21 mouse cellular contexts compared by ENCODE assay signal in genomic region chr11:98366290-98366689, GRCm38 (mm10). TPM values are rescaled to one million over a fixed set of nuclear protein-coding genes. Genes with fewer than 3 reads are reported as not detected.
DNase-seq lines count a peak whose midpoint lies in the region; ATAC-seq and TF ChIP-seq lines count a peak whose summit lies in the region.
"Had no signal": no experiment of that assay in that cellular context is flagged by ENCODE, and none has a peak within 500 bp of the region (broad histone marks: within the 10 kb centered on the region; RNA-seq: fewer than 3 reads in every experiment).

No protein-coding gene starts in this region.

- H3K4me3 ChIP-seq in gastrocnemius, adult 2 months = no peak overlapping the region
- H3K4me3 ChIP-seq in left cerebral cortex, adult 2 months = no peak overlapping the region
- H3K4me3 ChIP-seq: embryonic facial prominence, embryonic 13.5 days; hindbrain, embryonic 15.5 days; liver, embryonic 13.5 days had no signal

- intact Hi-C loops in gastrocnemius, adult 2 months (cut with DNase I) = no loop called here
- intact Hi-C loops in left cerebral cortex, adult 2 months (cut with DNase I) = no loop called here
- intact Hi-C loops in left cerebral cortex, postnatal 14 days (cut with DNase I) = no loop called here

- ATAC-seq in granulocyte monocyte progenitor cell, adult 5-6 weeks (replicated peaks; ENCODE audit: poor library complexity, severe bottlenecking) = peak; percentile 75
- no peak for ATAC-seq in erythroid progenitor cell, adult 5-6 weeks (replicated peaks; ENCODE audit: low FRiP score, poor library complexity, severe bottlenecking)
- ATAC-seq: activated CD4-positive, CD25-positive, alpha-beta regulatory T cell, adult 4 months; intestine, embryonic 16.5 days; Patski had no signal

- TF ChIP-seq CTCF in gastrocnemius, adult 2 months (IDR thresholded peaks at IDR 0.05) = no peak
- TF ChIP-seq CTCF in left cerebral cortex, adult 2 months (IDR thresholded peaks at IDR 0.05) = no peak

- peak overlapping the region; percentile 82 for H3K27ac ChIP-seq in gastrocnemius, adult 2 months
- peak overlapping the region; percentile 76 for H3K27ac ChIP-seq in left cerebral cortex, adult 2 months
- H3K27ac ChIP-seq: embryonic facial prominence, embryonic 13.5 days; hindbrain, embryonic 15.5 days; liver, embryonic 13.5 days had no signal

- no peak for DNase-seq in gastrocnemius, adult 2 months
- DNase-seq in gastrocnemius, postnatal 25 days = no peak
- no peak for DNase-seq in left cerebral cortex, adult 2 months (ENCODE audit: extremely low spot score in 1 of 2, low spot score in 2 of 2)
- no peak for DNase-seq in left cerebral cortex, postnatal 14 days (ENCODE audit: low spot score in 2 of 2)
- peak; percentile 29 to 43 for DNase-seq in thymus, postnatal 36 days
- no peak for DNase-seq in lung, postnatal 4 days
- DNase-seq: adrenal gland, postnatal 25 days; cerebellum, adult 2 months; gastrocnemius, postnatal 10 days; heart, postnatal 10 days; liver, embryonic 13.5 days; right cerebral cortex, postnatal 14 days had no signal

RNA-seq across cellular contexts. Expression of gene Stard3, which starts 8.1 kb away (rescaled TPM):
- 10 to 100 TPM; 11.8 to 12.1 TPM for total RNA-seq in gastrocnemius, adult 2 months (2021)
- total RNA-seq in gastrocnemius, postnatal 25 days (2021) = 10 to 100 TPM in 1 of 2 experiments, 1 to 10 TPM in 1; 9.6 to 11.8 TPM
- total RNA-seq in left cerebral cortex, adult 2 months (2021) = 10 to 100 TPM; 35.7 to 42.4 TPM
- total RNA-seq in left cerebral cortex, postnatal 14 days (2021) = 10 to 100 TPM; 24.9 to 27.2 TPM
- total RNA-seq in granulocyte monocyte progenitor cell, adult 5-6 weeks (2014; fragmentation: Nextera tagmentation) = 18.4 and 24.9 TPM in 2 replicates
- 18.2 and 27.8 TPM in 2 replicates for total RNA-seq in granulocyte monocyte progenitor cell, adult 5-6 weeks (2017)
- 4.6 and 8.3 TPM in 2 replicates for total RNA-seq in erythroid progenitor cell, adult 5-6 weeks (2015; ENCODE audit: low replicate concordance)
- total RNA-seq in erythroid progenitor cell, adult 5-6 weeks (2017; ENCODE audit: low replicate concordance) = 5.6 and 7.6 TPM in 2 replicates

RNA-seq across cellular contexts. Expression of gene Tcap, which starts 17.3 kb away (rescaled TPM):
- total RNA-seq in gastrocnemius, adult 2 months (2021) = 1,000 to 10,000 TPM; 3,050 to 3,067 TPM
- total RNA-seq in gastrocnemius, postnatal 25 days (2021) = 1,000 to 10,000 TPM; 2,256 to 3,626 TPM
- total RNA-seq in left cerebral cortex, adult 2 months (2021) = 1 to 10 TPM; 8.7 to 10.0 TPM
- total RNA-seq in left cerebral cortex, postnatal 14 days (2021) = 10 to 100 TPM in 1 of 2 experiments, 1 to 10 TPM in 1; 8.8 to 13.1 TPM
- not detected in 2 replicates for total RNA-seq in granulocyte monocyte progenitor cell, adult 5-6 weeks (2014; fragmentation: Nextera tagmentation)
- total RNA-seq in granulocyte monocyte progenitor cell, adult 5-6 weeks (2017) = not detected in 2 replicates
- total RNA-seq in erythroid progenitor cell, adult 5-6 weeks (2015; ENCODE audit: low replicate concordance) = not detected in 2 replicates
- not detected in 2 replicates for total RNA-seq in erythroid progenitor cell, adult 5-6 weeks (2017; ENCODE audit: low replicate concordance)
- total RNA-seq: CH12.LX; midbrain, postnatal 0 days had no signal

RNA-seq across cellular contexts. Expression of gene Ppp1r1b, which starts 18.1 kb away (rescaled TPM):
- total RNA-seq in gastrocnemius, adult 2 months (2021) = not detected
- total RNA-seq in gastrocnemius, postnatal 25 days (2021) = under 1 TPM in 1 of 2 experiments, not detected in 1; 0.35 TPM
- 100 to 1,000 TPM; 146 to 208 TPM for total RNA-seq in left cerebral cortex, adult 2 months (2021)
- total RNA-seq in left cerebral cortex, postnatal 14 days (2021) = 100 to 1,000 TPM; 101 to 133 TPM
- not detected in 2 replicates for total RNA-seq in granulocyte monocyte progenitor cell, adult 5-6 weeks (2014; fragmentation: Nextera tagmentation)
- not detected in 2 replicates for total RNA-seq in granulocyte monocyte progenitor cell, adult 5-6 weeks (2017)
- total RNA-seq in erythroid progenitor cell, adult 5-6 weeks (2015; ENCODE audit: low replicate concordance) = not detected in 2 replicates
- total RNA-seq in erythroid progenitor cell, adult 5-6 weeks (2017; ENCODE audit: low replicate concordance) = not detected in 2 replicates

RNA-seq across cellular contexts. Expression of gene Pnmt, which starts 20.0 kb away (rescaled TPM):
- 1 to 10 TPM; 1.8 to 5.9 TPM for total RNA-seq in gastrocnemius, adult 2 months (2021)
- 1 to 10 TPM in 1 of 2 experiments, under 1 TPM in 1; 0.87 to 2.9 TPM for total RNA-seq in gastrocnemius, postnatal 25 days (2021)
- under 1 TPM in 1 of 2 experiments, not detected in 1; 0.51 TPM for total RNA-seq in left cerebral cortex, adult 2 months (2021)
- total RNA-seq in left cerebral cortex, postnatal 14 days (2021) = 1 to 10 TPM in 1 of 2 experiments, under 1 TPM in 1; 0.78 to 1.0 TPM
- not detected in 2 replicates for total RNA-seq in granulocyte monocyte progenitor cell, adult 5-6 weeks (2014; fragmentation: Nextera tagmentation)
- not detected in 2 replicates for total RNA-seq in granulocyte monocyte progenitor cell, adult 5-6 weeks (2017)
- total RNA-seq in erythroid progenitor cell, adult 5-6 weeks (2015; ENCODE audit: low replicate concordance) = not detected in 2 replicates
- not detected in 2 replicates for total RNA-seq in erythroid progenitor cell, adult 5-6 weeks (2017; ENCODE audit: low replicate concordance)
- total RNA-seq: CH12.LX had no signal

RNA-seq across cellular contexts. Expression of gene Pgap3, which starts 34.0 kb away (rescaled TPM):
- total RNA-seq in gastrocnemius, adult 2 months (2021) = 1 to 10 TPM; 2.2 to 3.0 TPM
- total RNA-seq in gastrocnemius, postnatal 25 days (2021) = 1 to 10 TPM; 1.9 to 2.1 TPM
- 10 to 100 TPM; 10.2 to 11.9 TPM for total RNA-seq in left cerebral cortex, adult 2 months (2021)
- total RNA-seq in left cerebral cortex, postnatal 14 days (2021) = 10 to 100 TPM; 10.7 to 11.1 TPM
- total RNA-seq in granulocyte monocyte progenitor cell, adult 5-6 weeks (2014; fragmentation: Nextera tagmentation) = 1.3 and 3.1 TPM in 2 replicates
- 1.4 and 2.8 TPM in 2 replicates for total RNA-seq in granulocyte monocyte progenitor cell, adult 5-6 weeks (2017)
- 2.2 and 3.4 TPM in 2 replicates for total RNA-seq in erythroid progenitor cell, adult 5-6 weeks (2015; ENCODE audit: low replicate concordance)
- total RNA-seq in erythroid progenitor cell, adult 5-6 weeks (2017; ENCODE audit: low replicate concordance) = 1.3 and 2.4 TPM in 2 replicates

Comparison
In these comparisons a context has a peak if more than half of its experiments do, and no peak if none do; other contexts are left out.
1. DNase-seq: peak in thymus, postnatal 36 days (2 of 2); none in gastrocnemius, adult 2 months (single experiment), gastrocnemius, postnatal 25 days (single experiment), left cerebral cortex, adult 2 months (0 of 2), left cerebral cortex, postnatal 14 days (0 of 2) and lung, postnatal 4 days (0 of 2).
2. RNA of gene Tcap, which starts 17.3 kb away (total RNA-seq): 2,256 to 3,626 TPM in gastrocnemius, postnatal 25 days and 3,050 to 3,067 TPM in gastrocnemius, adult 2 months; 8.8 to 13.1 TPM in left cerebral cortex, postnatal 14 days, 8.7 to 10.0 TPM in left cerebral cortex, adult 2 months, not detected in granulocyte monocyte progenitor cell, adult 5-6 weeks and not detected in erythroid progenitor cell, adult 5-6 weeks; every median in the first group is over 100 times any median in the second.
3. RNA of gene Ppp1r1b, which starts 18.1 kb away (total RNA-seq): 146 to 208 TPM in left cerebral cortex, adult 2 months and 101 to 133 TPM in left cerebral cortex, postnatal 14 days; 0.35 TPM in gastrocnemius, postnatal 25 days, not detected in gastrocnemius, adult 2 months, not detected in granulocyte monocyte progenitor cell, adult 5-6 weeks and not detected in erythroid progenitor cell, adult 5-6 weeks; every median in the first group is over 10 times any median in the second.